Mouse (Mus musculus) brain, embryonic 14.5 days (tissue): ENCODE measurements at regions not wholly inside any gene's neighbourhood (a gene's known extent, or its start where the extent isn't known, plus 50 kb on each side); places are given as distances from the start of the nearest gene placed in this dataset.

Source experiments
- CTCF ChIP-seq: fragments of 200-500 bp; IDR thresholded peaks from 2 replicates; pipeline ENCODE4 v1.5.1; 2012; ENCODE audit warnings: inconsistent platforms, mild to moderate bottlenecking, moderate library complexity, borderline replicate concordance; ENCODE audit not compliant: insufficient read depth, insufficient read length; ENCODE audit errors: extremely low read depth
- POLR2A ChIP-seq: fragments of 200-500 bp; IDR thresholded peaks from 2 replicates; pipeline ENCODE4 v1.6.1; 2012; ENCODE audit warnings: mild to moderate bottlenecking, inconsistent platforms, borderline replicate concordance; ENCODE audit not compliant: poor library complexity, insufficient read depth, insufficient read length, severe bottlenecking; ENCODE audit errors: extremely low read depth

DNA sequence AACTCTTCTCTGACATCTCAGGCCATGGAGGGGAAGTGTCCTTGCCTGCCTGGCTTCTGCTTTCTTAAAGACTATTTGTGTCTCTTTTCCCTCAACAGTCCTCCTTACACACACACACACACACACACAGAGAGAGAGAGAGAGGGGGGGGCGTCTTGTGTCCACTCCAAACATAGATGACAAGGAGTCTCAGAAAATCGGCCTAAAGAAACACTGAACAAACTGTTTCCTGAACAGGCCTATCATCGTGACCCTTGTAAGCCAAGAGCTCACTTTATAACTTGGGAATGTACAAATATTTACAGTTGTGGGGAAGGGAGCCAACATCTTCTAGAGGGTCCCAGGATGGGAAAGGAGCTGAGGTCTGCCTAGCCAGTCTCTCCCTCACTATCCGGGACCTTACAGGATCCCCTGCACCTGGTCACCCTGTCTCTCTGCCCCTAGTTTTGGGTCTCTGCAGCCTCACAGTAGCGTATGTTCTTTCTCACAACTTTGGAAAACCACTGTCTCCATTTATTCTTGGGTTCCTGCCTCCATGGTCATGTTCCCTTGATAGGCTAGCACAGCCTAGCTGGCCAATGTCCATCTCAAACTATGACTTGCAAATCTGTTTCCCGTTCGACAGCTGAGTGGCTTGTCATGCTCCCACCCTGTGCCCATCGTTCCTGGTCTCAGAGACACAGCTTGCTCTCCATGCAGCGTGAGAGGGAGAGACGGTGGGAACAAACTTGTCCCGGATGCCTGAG lies 204.9 kb upstream of the Tle3 start:
- TF ChIP-seq POLR2A, result no peak
- TF ChIP-seq CTCF, result no peak
